Mouse (Mus musculus) heart, embryonic 15.5 days (tissue): ENCODE measurements at regions not wholly inside any gene's neighbourhood (a gene's known extent, or its start where the extent isn't known, plus 50 kb on each side); places are given as distances from the start of the nearest gene placed in this dataset.

Experiments used
- ATAC-seq: fragments of 200-750 bp; cut with Nextera tagmentation; replicated peaks from 2 replicates; pipeline ENCODE4 v1.8.0; 2017; ENCODE audit warnings: low read depth, moderate TSS enrichment; ENCODE audit not compliant: insufficient number of reproducible peaks, insufficient read depth, low FRiP score
- H3K27ac ChIP-seq: fragments of 300-500 bp; sonication (generic); 2 replicates; pipeline ENCODE4 v1.5.1; 2015; ENCODE audit warnings: mild to moderate bottlenecking, inconsistent platforms
- H3K27me3 ChIP-seq: fragments of 300-500 bp; sonication (generic); 2 replicates; pipeline ENCODE4 v1.6.1; 2015; ENCODE audit warnings: inconsistent platforms
- H3K36me3 ChIP-seq: fragments of 300-500 bp; sonication (generic); 2 replicates; pipeline ENCODE4 v1.6.1; 2015; ENCODE audit warnings: mild to moderate bottlenecking, inconsistent platforms
- H3K4me1 ChIP-seq: fragments of 300-500 bp; sonication (generic); replicated peaks from 2 replicates; pipeline ENCODE4 v1.6.1; 2015; ENCODE audit warnings: inconsistent platforms
- H3K4me2 ChIP-seq: fragments of 300-500 bp; sonication (generic); 2 replicates; pipeline ENCODE4 v1.6.1; 2015; ENCODE audit warnings: inconsistent platforms, mild to moderate bottlenecking, moderate library complexity
- H3K4me3 ChIP-seq: fragments of 300-500 bp; sonication (generic); 2 replicates; pipeline ENCODE4 v1.5.1; 2015; ENCODE audit warnings: mild to moderate bottlenecking, inconsistent platforms
- H3K9ac ChIP-seq: fragments of 300-500 bp; sonication (generic); 2 replicates; pipeline ENCODE4 v1.6.1; 2015; ENCODE audit warnings: mild to moderate bottlenecking, inconsistent platforms
- H3K9me3 ChIP-seq: fragments of 300-500 bp; sonication (generic); replicated peaks from 2 replicates; pipeline ENCODE4 v1.6.1; 2016; ENCODE audit warnings: inconsistent platforms
- WGBS: fragments of 180-500 bp; shearing (Covaris S2); methylation state at CpG from one replicate; pipeline ENCODE4 v1.1.7; 2015; ENCODE audit warnings: mixed read lengths; 5-methylcytosine and 5-hydroxymethylcytosine counted together

DNA sequence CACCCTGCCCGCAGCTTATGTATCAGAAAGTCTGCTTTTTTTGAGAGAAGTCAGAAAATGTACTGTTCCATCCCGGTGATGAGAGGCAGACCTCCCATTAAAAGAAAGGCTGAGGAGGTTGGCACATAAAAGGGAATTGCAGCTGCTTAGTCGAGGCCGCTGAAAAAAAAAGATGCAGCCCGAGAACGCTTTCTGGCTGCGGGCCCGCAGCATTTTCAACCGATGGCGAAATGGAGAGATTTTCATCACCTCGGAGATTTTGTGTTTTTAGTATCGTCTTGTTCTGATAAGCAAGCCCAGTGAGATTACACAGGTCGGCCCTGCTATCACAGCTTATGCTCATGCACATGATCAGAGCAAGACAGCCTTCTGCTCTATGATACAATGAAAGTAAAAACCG lies 145.1 kb upstream of the Frg1 start:
- H3K27ac ChIP-seq = no peak overlapping the region
- no peaks in the 10 kb centered on the region for H3K36me3 ChIP-seq
- 58% methylated on average over 14 of the region's 14 CpGs for WGBS
- ATAC-seq = no peak
- H3K9me3 ChIP-seq = no peaks in the 10 kb centered on the region
- H3K4me1 ChIP-seq = no peaks in the 10 kb centered on the region
- H3K27me3 ChIP-seq = no peaks in the 10 kb centered on the region
- H3K9ac ChIP-seq = no peak overlapping the region
- no peak overlapping the region for H3K4me3 ChIP-seq
- H3K4me2 ChIP-seq = peak overlapping the region; percentile 13; the same call in 1 of the 2 replicates

DNA sequence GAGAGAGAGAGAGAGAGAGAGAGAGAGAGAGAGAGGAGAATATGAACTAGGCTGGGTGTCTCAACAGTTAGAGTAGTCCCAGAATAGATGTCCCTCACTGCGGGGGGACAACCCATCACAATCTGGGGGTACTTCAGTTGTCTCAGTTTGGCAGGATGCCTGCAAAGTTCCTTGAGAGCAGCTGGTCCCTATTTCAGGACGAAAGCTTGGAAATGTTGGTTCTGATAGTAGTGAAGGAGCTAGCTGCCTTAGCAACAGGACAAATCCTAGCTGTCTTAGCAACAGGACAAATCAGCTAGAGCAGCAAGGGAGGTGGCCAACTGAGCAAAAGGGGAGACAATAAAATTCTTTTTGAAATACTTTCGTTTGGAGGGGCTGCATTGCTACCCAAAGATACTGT lies 139.9 kb upstream of the Frg1 start:
- no peak overlapping the region for H3K4me2 ChIP-seq
- no peaks in the 10 kb centered on the region for H3K4me1 ChIP-seq
- no peaks in the 10 kb centered on the region for H3K9me3 ChIP-seq
- H3K36me3 ChIP-seq = no peaks in the 10 kb centered on the region
- no peak for ATAC-seq
- no peak overlapping the region for H3K27ac ChIP-seq
- H3K27me3 ChIP-seq = no peaks in the 10 kb centered on the region
- H3K4me3 ChIP-seq = no peak overlapping the region
- H3K9ac ChIP-seq = no peak overlapping the region
- WGBS = 37% methylated on average over 3 of the region's 3 CpGs

DNA sequence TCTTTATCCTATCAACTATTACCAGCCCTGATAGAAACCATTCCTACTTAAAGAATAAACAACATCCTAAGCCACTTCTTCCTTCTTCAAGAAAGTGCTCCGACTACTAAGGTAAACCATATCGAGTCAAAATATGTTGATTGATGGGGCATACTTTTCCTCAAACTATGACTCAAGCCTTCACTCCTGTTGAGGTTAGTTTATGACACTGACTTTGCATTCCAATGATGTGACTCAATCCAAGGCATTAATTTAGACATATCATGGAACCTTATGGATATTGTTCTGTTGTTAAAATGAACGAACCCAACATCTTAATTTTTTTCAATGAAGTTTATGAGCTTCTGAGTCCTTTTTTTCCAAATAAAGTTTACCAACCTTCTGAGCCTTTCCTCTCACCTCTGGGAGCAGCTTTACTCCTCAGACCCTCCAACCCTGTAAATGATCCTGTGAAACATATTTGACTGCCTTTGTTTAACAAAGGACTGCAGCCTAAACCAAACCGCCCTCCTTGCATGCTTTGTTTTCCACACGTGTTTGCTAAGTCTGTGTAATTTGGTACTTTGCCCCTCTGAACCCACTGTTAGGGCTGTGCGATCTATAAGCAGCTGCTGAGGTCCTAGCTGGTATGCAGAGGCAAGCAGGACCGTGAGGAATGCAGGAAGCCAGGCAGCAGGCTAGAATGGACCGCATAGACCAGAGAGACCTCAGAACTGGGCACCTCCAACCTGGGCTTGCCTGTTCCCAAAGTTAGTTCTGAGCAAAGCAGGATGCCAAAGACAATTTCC lies 136.1 kb upstream of the Frg1 start:
- H3K4me1 ChIP-seq = no peaks in the 10 kb centered on the region
- no peaks in the 10 kb centered on the region for H3K9me3 ChIP-seq
- WGBS = 63% methylated on average over 8 of the region's 8 CpGs
- H3K4me3 ChIP-seq = no peak overlapping the region
- no peaks in the 10 kb centered on the region for H3K36me3 ChIP-seq
- ATAC-seq = no peak
- no peak overlapping the region for H3K4me2 ChIP-seq
- no peak overlapping the region for H3K27ac ChIP-seq
- H3K9ac ChIP-seq = no peak overlapping the region
- H3K27me3 ChIP-seq = no peaks in the 10 kb centered on the region

DNA sequence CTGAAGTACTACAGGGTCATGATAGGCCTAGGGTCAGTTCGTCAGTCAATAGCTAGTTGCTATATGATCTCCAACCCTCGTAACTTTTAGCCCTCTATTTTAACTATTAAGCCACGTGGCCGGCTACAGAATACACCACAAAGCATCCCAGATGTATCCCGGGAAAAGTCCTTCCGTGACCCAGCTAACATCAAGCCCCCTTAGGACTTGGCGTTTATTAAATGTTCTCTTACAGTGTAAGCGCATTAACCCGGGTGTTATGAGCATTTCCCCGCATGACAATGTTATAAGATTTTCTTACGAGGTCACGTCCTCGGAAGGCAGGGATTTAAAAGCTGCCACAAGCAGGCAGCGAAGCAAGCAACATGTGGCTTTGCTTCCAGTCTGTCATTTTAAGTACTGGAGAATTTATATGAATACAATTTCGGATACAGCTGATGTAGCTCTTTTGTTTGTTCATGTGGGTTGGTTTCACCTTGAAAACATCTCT lies 135.1 kb upstream of the Frg1 start:
- 80% methylated on average over 15 of the region's 15 CpGs for WGBS
- no peak for ATAC-seq
- Histone ChIP-seq H3K9me3 (no peaks in the 10 kb centered on the region), H3K9ac (no peak overlapping the region), H3K27me3 (no peaks in the 10 kb centered on the region), H3K27ac (no peak overlapping the region), H3K4me3 (no peak overlapping the region), H3K4me2 (no peak overlapping the region), H3K36me3 (no peaks in the 10 kb centered on the region), H3K4me1 (no peaks in the 10 kb centered on the region)

DNA sequence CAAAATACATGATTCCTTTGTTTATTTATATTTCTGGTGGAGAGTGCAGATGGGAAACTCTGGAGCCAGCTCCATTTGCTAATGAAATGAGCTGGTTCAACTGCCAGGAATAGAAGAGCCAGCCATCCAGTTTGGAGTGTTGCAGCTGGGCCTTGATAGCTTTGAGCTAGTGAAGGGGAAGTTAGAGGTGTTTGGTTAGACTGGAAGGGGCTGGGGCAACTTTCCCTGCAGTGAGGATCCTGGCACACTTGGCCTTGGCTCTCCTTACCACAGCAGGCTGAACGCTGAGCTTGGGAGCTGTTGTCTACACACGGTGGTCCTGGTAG lies 133.2 kb upstream of the Frg1 start:
- ATAC-seq = no peak
- no peak overlapping the region for H3K4me3 ChIP-seq
- H3K36me3 ChIP-seq = no peaks in the 10 kb centered on the region
- no peaks in the 10 kb centered on the region for H3K9me3 ChIP-seq
- no peak overlapping the region for H3K27ac ChIP-seq
- H3K27me3 ChIP-seq = no peaks in the 10 kb centered on the region
- no peaks in the 10 kb centered on the region for H3K4me1 ChIP-seq
- no peak overlapping the region for H3K4me2 ChIP-seq
- 82% methylated on average over 2 of the region's 2 CpGs for WGBS
- H3K9ac ChIP-seq = no peak overlapping the region

DNA sequence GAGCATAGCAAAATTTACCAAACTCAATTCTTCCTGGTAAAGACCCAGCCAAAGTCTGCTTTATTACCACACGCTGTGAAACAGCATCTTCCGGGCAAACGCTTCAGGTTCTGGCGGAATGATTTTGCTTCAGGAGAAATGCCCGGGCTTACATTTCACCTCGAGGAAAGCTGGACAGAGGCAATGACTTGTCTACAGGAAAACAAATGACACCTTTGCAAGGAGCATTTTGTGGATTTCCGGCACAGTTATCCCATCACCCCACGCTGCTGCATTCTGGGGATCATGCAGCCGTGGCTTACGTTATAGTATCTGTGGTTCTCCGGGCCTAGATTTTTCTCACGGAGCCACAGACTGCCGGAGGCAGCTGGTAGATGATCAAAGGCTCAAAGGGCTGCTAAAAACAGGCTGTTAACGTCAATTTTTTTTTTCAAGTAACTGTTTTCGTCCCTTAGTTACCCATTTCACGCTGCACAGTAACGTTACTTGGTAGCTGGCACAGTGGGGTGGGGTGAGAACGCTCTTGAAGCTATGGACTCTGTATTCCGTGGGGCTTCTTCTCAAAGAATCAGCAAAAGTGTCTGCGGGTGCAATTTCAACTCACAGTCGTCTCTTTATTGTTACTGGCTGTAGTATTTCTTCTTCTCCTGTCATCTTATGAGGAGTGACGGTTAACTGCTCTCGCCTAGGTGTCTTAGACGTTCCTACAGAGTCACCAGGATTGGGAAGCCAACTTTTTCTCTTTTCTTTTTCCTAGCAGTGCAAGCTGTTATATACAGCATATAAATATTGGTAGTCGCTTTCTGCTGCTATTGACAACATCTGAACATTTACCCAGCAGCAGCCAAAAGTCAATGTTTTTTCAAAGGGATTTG lies 132.6 kb upstream of the Frg1 start:
- Histone ChIP-seq H3K4me3 (no peak overlapping the region), H3K27ac (no peak overlapping the region), H3K27me3 (no peaks in the 10 kb centered on the region), H3K4me2 (no peak overlapping the region), H3K36me3 (no peaks in the 10 kb centered on the region), H3K9ac (no peak overlapping the region), H3K9me3 (no peaks in the 10 kb centered on the region), H3K4me1 (no peaks in the 10 kb centered on the region)
- WGBS = 68% methylated on average over 25 of the region's 25 CpGs
- ATAC-seq = no peak

DNA sequence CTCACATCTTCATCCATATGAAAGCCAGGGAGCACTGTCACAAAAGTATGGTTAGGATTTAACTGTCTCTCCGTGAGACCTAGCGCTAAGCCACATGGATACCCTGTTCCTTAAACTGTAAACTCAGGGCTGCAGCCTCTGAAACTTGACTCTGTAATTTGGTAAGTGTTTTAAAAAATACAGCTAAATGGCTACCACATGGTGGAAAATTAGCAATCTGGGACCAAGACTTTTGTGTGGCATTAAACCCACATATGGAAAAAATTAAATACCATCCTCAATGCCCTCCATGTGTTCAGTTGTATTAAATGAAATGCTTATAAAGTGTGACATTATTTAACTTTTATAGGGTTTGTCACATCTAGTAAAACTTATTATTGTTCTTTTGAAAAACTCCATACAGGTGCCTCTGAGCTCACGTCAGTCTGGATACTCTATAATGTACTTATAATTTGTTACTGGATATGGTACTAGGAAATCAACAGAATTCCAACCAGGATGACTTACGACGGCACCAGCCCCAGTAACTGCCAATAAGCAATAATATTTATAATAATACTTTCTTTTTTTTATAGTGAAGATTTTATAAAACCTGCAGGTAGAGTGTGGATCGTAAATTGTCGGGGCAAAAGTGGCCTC lies 131.0 kb upstream of the Frg1 start:
- no peak overlapping the region for H3K4me2 ChIP-seq
- WGBS = 88% methylated on average over 7 of the region's 7 CpGs
- no peaks in the 10 kb centered on the region for H3K9me3 ChIP-seq
- H3K9ac ChIP-seq = no peak overlapping the region
- H3K4me3 ChIP-seq = no peak overlapping the region
- no peaks in the 10 kb centered on the region for H3K4me1 ChIP-seq
- no peaks in the 10 kb centered on the region for H3K36me3 ChIP-seq
- no peak for ATAC-seq
- H3K27ac ChIP-seq = no peak overlapping the region
- H3K27me3 ChIP-seq = no peaks in the 10 kb centered on the region

DNA sequence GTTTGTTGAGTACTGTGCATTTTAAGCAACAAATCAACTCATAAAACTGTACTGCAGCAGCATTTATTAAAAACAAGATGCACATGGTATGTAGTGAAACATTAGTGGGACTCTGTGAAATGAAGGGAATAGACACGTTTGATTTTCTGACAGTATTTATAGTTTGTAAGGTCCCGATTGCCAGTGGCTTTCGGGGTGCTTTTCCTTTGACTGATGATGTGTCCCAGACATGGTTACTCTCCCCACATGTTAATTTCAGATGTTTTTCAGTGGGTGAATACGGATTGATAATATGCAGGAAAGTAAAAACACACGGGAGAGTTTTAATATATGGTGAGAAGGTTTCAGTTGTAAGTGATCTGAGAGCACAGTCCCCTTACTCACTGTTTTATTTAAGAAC lies 115.3 kb upstream of the Frg1 start:
- Histone ChIP-seq H3K27me3 (no peaks in the 10 kb centered on the region), H3K27ac (no peak overlapping the region), H3K4me2 (no peak overlapping the region), H3K36me3 (no peaks in the 10 kb centered on the region), H3K4me1 (no peaks in the 10 kb centered on the region), H3K9ac (no peak overlapping the region), H3K4me3 (no peak overlapping the region), H3K9me3 (no peaks in the 10 kb centered on the region)
- ATAC-seq = no peak
- WGBS = 78% methylated on average over 5 of the region's 5 CpGs

DNA sequence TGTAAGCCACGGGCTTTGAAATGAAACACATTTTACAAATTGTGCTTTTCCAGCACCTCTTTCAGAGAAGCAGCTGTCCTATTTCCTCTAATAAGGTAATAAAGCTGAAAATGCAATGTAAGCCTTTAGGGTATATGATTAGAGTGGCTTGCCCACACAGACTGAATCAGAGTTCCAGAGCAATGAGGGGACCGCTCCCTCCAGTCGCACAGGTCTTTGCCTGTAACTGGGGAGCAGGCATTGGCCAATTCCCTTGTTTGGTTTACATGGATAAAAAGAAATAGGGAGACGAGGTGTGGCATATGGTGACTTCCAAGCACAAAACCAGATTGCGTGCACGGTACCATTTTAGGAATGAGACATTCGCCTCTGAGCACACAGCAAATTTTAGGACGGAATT lies 112.7 kb upstream of the Frg1 start:
- 86% methylated on average over 8 of the region's 8 CpGs for WGBS
- Histone ChIP-seq H3K9me3 (no peaks in the 10 kb centered on the region), H3K36me3 (no peaks in the 10 kb centered on the region), H3K27me3 (no peaks in the 10 kb centered on the region), H3K9ac (no peak overlapping the region), H3K27ac (no peak overlapping the region), H3K4me2 (no peak overlapping the region), H3K4me3 (no peak overlapping the region), H3K4me1 (no peaks in the 10 kb centered on the region)
- no peak for ATAC-seq

DNA sequence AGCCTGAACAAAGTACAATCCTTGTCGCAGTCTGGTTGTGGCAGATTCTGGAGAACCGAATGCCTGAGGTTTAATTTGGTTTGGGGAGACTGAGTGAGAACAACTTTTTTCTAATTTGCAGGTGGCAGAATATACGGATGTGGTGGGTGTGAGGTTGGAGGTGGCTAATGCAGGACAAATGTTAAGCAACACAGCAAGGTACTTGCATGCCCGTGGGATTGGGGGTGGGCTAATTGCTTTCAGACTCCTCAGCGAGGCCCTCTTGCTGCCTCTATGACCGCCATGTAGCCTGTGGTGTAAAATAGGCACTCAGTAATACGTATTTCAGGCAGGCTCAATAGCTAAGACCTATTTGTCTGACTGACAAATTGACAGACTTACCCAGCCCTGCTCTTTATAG lies 109.4 kb upstream of the Frg1 start:
- Histone ChIP-seq H3K4me3 (no peak overlapping the region), H3K27ac (no peak overlapping the region), H3K4me1 (no peaks in the 10 kb centered on the region), H3K9me3 (no peaks in the 10 kb centered on the region), H3K36me3 (no peaks in the 10 kb centered on the region), H3K9ac (no peak overlapping the region), H3K4me2 (no peak overlapping the region), H3K27me3 (no peaks in the 10 kb centered on the region)
- ATAC-seq = no peak
- WGBS = 69% methylated on average over 7 of the region's 7 CpGs

DNA sequence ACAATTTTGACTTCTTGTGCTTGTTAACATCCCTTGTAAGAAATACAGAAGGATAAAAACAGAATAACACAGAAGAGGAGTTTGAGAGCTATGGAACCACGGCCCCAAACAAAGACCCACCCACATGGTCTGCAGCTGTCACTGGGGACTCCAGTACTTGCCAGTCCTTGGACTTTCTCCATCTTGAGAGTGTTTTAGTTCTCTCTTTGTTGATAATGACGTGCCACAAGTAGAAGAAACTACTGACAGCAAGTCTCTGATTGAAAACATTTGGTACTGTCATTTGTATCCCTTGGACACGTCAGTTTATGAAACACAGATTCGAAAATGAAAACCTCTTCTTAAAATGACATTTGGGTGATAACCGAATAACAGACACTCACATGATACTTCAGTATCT lies 68.3 kb upstream of the Frg1 start:
- H3K4me2 ChIP-seq = no peak overlapping the region
- H3K4me1 ChIP-seq = no peaks in the 10 kb centered on the region
- ATAC-seq = no peak
- no peaks in the 10 kb centered on the region for H3K36me3 ChIP-seq
- 55% methylated on average over 5 of the region's 5 CpGs for WGBS
- H3K27me3 ChIP-seq = no peaks in the 10 kb centered on the region
- no peak overlapping the region for H3K27ac ChIP-seq
- H3K9me3 ChIP-seq = no peaks in the 10 kb centered on the region
- no peak overlapping the region for H3K9ac ChIP-seq
- H3K4me3 ChIP-seq = no peak overlapping the region
